Mouse (Mus musculus) T-helper 17 cell (primary cell): Measurements from ENCODE around the gene Gm3045.

Experiments used
- in situ Hi-C, 2 experiments: fragments of 300-600 bp; cut with MboI, MseI; formaldehyde crosslinking; loops; 1 replicate in 1 of 2; 2 replicates in 1 of 2; pipeline ENCODE4 v1.15.1; 2025; ENCODE audit warnings: high pct_unique_total_duplicates in 2 of 2

Gm3045 gene

GRCm38 (mm10) chr13:56426365-56426764, at the start of gene Gm3045:
Gene Gm3045 (plus strand): TSS chr13:56426594.
- in situ Hi-C loops, result no loop called here

GRCm38 (mm10) chr13:56380855-56381685, 45.3 kb upstream of the Gm3045 start:
- in situ Hi-C loops, result loop anchor here in 1 of 2 experiments (10.0 kb wide), 1 partner anchor 1924 kb away; no protein-coding TSS in a partner anchor

- in situ Hi-C loops, result loop anchor here in 1 of 2 experiments (10.0 kb wide), 1 partner anchor 1921 kb away; no protein-coding TSS in a partner anchor
Measured at GRCm38 (mm10) chr13:56383406-56383805, 43.0 kb upstream of the Gm3045 start.

DNA sequence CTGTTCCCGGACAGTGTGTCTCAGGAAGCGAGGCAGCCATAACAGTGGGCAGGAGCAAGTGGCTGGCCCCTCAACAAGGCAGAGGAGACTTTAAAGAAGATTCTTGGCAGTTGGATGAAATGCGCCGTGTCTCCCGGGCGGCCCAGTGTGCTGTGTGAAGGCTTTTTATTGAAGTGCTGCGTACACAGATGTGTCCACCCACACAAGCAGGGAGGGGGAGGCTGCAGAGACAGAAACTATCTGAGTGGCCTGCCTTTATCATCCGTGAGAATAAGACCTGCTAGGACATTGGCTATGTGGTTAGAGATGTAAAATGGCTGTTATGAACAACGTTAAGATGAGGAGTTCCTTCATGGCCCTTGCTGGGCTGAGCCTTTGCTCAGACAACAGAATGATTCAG, 40.0 kb upstream of the Gm3045 start:
- in situ Hi-C loops, result loop anchor here in 1 of 2 experiments (10.0 kb wide), 1 partner anchor 1918 kb away; no protein-coding TSS in a partner anchor

DNA sequence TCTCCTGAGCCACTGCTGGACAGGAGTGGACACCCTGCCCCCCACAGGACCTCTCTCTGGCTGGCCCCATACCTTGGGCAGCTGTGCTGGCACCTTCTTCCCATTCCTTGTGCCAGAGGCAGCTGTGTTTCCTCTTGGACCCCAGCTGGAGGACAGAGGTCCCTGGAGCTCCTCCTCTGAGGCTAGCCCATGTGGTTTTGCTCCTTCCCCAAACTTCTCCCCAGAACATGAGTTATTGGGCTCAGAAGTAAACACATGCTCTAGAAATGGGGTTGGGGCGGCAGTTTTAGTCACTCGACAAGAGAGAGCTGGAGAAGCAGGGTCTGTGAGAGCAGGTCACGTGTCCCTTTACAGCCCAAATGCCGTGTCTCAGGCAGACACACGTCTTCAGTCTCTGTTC, 39.0 kb upstream of the Gm3045 start:
- in situ Hi-C loops, result loop anchor here in 1 of 2 experiments (10.0 kb wide), 1 partner anchor 1917 kb away; no protein-coding TSS in a partner anchor

GRCm38 (mm10) chr13:56388042-56388441, 38.4 kb upstream of the Gm3045 start:
- in situ Hi-C loops, result loop anchor here in 1 of 2 experiments (10.0 kb wide), 1 partner anchor 1917 kb away; no protein-coding TSS in a partner anchor

- in situ Hi-C loops, result no loop called here
Measured at GRCm38 (mm10) chr13:56397572-56397971, 28.8 kb upstream of the Gm3045 start.

- in situ Hi-C loops, result no loop called here
Measured at GRCm38 (mm10) chr13:56401186-56401585, 25.2 kb upstream of the Gm3045 start.

DNA sequence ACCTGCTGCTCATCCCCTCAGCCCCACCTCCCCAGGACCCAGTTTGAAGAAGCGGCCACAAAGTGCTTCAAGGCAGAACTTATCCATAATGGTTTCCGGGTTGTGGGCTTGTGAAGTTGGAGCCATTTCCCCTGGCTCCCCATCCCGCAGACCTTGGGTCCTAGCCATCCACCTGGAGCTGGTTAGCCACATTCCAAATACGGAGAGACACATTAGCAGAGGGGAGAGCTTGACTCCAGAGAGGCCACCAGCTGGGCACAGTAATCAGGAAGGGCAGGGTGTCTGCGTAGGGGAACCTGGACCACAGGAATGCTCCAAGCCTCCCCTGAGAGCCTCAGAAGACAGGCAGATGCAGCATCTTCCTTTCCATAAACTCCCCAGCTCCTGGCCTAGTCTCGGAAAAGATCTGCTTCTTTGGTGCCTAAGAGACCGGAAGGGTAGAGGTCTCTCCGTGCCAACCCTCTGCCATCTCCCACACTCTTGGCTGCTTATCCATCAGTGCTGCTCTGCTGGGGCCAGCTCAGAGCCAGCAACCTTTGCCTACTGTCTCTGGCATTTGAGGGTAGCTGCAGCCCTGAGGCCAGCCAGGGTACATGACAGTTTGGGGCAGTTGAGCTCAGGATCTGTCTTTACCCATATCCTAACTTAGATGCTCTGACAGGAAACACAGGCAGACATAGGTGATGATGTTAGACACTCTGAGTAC, 22.9 kb upstream of the Gm3045 start:
- in situ Hi-C loops, result no loop called here

GRCm38 (mm10) chr13:56404511-56405140, 21.8 kb upstream of the Gm3045 start:
- in situ Hi-C loops, result no loop called here

GRCm38 (mm10) chr13:56412286-56412873, 14.0 kb upstream of the Gm3045 start:
- in situ Hi-C loops, result no loop called here

DNA sequence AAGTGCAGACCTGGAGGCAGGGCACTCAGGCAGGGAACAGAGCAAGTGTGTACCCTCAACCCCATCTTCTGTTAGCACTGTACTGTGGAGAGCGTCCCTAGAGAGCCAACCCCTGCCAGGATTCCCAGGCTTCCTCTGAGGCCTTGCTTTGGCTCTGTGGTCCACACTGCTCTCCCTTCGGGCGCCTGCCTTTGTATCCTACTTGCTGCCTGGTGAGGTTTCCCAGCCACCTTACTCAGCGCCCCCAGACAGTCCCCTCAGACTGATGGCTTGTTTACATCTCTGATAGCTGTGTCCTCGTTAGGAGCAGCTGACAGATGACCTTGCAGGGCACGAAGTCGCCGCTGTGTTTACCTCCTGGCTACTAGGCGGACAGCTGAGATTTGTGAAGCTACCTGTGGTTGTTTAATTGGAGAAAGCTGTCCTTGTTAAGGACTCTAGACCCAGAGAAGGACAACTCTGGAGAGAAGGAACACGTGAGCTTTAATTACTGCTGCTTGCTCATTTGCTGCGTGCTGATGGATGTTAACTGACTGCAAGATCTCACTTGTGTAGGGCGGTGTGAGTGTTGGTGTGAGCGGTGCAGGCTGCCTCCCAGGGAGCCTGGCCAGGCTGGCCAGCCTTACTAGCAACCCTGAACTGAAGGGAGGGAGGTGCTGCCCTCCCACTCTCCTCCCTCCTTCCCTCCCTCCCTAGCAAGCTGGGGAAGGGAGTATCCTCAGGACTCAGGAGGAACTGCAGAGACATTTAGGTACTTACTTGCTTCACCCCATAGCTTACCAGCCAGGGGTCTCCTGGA, 7.5 kb upstream of the Gm3045 start:
- in situ Hi-C loops, result no loop called here

DNA sequence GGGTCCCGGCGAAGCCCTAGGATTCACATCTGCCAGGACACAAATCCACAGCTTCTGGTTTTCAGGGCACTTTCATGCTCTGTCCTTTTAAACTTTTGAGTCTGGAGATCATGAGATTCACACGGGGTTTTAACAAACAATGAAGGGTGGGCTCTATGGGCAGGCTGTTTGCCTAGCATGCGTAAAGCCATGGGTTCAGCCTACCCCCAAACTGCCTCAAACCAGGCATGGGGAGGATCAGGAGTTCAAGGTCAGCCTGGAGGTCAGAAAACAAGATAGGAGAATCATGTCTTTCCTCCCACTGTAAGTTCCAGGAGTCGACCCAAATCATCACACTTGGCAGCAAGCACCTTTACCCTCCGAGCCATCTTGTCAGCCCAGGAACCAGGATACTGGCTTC, 6.9 kb upstream of the Gm3045 start:
- in situ Hi-C loops, result no loop called here

DNA sequence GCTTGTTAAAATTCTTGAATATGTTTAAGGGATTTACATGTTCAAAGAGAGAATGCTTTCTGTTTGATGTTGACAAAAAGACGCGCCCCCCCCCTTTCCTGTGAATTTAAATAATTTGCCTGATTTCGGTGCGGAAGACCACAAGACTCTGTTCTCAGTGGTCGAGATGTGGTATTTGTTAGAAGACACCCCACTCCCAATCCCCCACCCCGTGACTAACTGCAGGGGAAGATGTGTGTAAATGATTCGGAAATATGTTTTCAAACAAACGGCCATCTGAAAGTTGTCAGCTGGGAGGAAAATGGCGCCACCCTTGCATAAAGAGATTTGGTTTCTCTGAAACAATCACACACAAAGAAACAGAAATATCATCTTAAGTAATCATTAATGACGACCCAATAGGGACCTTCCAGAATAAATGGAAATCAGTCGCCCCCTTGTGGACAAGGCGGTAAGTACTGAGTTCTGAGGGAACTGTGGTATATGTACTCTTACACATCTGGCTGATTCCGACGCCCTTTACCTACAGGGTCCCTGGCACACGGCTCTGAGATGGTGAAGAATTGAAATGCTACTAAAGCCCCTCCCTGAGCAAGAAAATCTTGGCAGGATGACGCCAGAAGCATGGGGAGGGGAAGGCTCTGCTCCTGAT, 4.2 kb upstream of the Gm3045 start:
- in situ Hi-C loops, result no loop called here

DNA sequence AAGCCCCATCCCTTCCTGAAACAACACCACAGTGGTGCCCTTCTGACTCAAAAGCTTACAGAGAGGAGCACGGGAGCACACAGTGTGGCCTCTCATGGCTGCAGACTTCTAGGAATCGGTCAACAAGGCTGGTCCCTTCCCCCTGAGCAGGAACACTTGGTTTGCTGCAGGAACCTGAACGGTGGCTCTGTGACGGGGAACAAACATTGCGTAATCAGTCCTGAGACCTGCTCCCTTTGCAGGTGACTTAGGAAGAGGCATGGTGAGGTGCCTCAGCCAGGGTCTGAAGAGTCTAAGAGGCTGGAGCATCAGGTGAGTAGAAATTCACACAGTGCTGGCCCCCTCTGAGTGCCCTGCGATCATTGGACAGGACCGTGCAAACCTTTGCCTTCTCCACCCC, 463 bp upstream of the Gm3045 start:
- in situ Hi-C loops, result no loop called here

GRCm38 (mm10) chr13:56428724-56429500, 2.5 kb downstream of the Gm3045 start:
- in situ Hi-C loops, result no loop called here

- in situ Hi-C loops, result loop anchor here (5.0 kb wide), 2 partner anchors 150 to 235 kb away; no protein-coding TSS in a partner anchor
Measured at GRCm38 (mm10) chr13:56432496-56432895, 6.1 kb downstream of the Gm3045 start.

GRCm38 (mm10) chr13:56433466-56433865, 7.1 kb downstream of the Gm3045 start:
- in situ Hi-C loops, result loop anchor here (5.0 kb wide), 2 partner anchors 151 to 236 kb away; no protein-coding TSS in a partner anchor

GRCm38 (mm10) chr13:56434311-56434751, 7.9 kb downstream of the Gm3045 start:
- in situ Hi-C loops, result loop anchor here (5.0 kb wide), 2 partner anchors 152 to 237 kb away; no protein-coding TSS in a partner anchor
